Mouse (Mus musculus) spleen, postnatal 36 days (tissue): ENCODE results near the gene Rpgrip1.
"Not testable (repeated sequence)": the region's sequence is repeated elsewhere in the genome, so short reads cannot be mapped to it uniquely, and the experiment has no call there.

Experiments
- DNase-seq, 2 experiments: peaks; one replicate each; pipeline ENCODE4 v3.0.0; 2022; ENCODE audit warnings: low spot score in 2 of 2, mixed read lengths in 1 of 2

The Rpgrip1 gene

DNA sequence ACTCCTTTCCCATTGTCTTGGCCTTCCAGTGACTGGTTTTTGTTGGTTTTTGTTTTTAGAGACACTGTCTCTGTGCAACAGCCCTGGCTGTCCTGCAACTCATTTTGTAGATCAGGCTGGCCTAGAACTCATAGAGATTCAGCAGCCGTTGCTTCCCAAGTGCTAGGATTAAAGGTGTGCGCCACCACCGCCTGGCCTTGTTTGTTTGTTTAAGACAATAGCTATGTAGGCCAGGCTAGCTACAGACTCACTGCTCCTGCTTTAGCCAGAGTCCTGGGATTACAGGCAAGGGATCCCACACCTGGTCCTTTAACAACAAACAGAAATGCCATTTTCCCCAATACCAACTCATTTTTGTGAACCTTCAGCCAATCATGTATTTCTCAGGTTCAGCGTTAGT is at the start of gene Rpgrip1:
Gene Rpgrip1, plus strand, starts transcription at position 359 of the 400 bp plus-strand sequence.
- no peak for DNase-seq

DNA sequence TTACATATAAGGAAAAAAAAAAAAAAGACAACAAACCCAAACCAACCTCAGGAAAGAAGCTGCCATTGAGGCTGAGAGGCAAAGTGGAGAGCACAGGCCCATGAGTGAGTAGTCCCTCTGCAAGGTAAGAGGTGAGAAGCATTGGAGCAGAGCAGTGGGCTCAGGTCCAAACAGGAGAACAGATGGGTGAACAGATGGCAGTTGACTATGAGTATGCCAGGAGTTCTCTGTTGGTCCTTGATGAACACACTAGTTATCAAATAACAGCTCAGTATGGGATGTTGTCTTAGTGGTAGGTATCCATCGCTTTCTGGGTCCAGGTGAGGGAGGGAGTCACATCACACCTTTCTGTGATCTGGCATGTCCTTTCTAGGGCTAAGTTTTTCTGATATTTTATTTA is 49.7 kb upstream of the Rpgrip1 start:
- no peak for DNase-seq

DNA sequence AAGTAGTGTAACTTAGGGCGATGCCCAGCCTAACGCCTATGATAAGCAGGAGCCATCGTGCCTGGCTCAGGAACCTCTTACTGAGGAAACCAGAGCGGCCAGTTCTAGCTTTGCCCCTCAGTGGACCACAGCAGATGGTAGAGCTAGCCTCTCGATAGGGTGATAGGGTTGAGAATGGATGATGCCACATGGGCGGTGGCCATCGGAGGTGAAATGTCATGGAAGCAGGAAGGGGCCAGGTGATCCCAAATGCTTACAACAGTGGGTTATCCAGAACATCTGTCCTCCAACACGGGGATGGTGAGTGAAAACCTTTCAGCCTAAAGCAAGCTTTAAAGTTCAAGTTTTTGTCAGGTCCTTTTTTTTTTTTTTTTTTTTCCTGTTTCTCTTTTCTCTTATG is 48.7 kb upstream of the Rpgrip1 start:
- DNase-seq, result no peak

DNA sequence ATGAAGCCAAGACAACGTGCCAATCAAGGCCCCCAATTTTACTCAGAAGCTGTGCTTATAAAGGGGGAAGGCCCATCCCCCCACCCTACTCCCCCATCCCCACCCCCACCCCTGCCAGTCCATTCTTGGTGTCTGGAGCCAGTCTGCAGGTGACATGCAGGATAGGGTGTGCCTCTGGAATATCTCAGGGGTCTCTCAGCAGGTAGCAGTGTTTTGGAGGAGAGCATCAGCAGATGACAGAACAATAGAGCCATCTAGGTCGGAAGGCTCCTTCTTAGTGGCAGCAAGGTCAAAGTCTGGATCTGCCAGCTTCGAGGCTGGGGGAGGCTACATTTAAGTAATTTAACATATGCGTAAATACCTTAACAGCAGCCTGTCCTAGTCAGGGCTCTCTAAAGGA is 44.4 kb upstream of the Rpgrip1 start:
- DNase-seq, result no peak

DNA sequence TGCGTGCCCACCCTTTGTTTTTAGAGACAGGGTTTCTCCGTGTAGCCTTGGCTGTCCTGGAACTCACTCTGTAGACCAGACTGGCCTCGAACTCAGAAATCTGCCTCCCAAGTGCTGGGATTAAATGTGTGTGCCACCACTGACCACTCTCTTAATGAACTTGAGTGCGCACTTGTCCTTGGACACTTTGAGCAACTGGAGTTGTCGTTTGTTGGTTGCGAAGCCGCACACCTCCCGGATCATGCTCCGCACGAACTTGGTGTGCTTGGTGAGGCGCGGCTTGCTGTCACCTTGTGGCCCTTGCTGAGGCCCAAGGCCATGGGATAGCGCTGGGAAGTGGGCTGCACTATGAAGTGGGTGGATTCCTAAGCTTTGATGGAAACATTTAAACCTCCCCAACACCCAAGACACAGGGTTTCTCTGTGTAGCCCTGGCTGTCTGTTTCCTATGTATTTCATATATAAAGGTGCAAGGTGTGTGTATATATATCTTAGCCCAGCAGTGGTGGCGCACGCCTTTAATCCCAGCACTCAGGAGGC is 38.8 kb upstream of the Rpgrip1 start:
- DNase-seq, result no peak

DNA sequence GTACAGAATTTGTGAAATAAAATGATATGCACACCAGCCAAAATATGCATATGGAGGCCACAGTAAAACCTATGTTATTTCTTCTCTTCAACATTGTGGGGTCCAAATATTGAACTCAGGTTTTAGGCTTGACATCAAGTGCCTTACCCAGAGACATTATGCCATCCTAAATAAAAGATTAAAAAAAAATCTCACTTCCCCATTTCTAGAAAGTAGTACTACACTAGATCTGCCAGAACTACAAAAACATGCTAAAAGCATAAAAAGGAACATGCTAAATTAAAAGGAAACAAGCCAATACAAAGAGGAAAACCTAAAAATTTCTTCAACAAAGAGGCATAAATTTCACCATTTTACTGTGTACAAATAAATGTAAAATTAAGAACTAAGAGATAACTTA is 27.4 kb upstream of the Rpgrip1 start:
- DNase-seq, result no peak

DNA sequence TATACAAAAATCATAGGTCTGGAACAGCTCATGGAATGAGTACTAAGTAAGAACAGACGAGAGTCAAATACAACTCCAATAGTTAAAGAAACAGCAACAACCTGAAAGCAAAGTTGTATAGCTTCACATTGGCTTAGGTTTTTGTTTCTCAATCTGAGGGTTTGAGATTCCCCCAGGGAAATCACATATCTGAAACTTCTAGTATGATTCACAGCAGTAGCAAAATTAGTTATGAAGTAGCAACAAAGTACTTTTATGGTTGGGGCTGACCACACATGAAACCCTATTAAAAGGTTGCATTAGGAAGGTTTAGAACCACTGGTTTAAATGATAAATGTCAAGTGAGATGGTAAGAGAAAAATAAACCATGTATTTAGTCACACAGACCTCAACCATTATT is 16.0 kb upstream of the Rpgrip1 start:
- DNase-seq, result no peak

DNA sequence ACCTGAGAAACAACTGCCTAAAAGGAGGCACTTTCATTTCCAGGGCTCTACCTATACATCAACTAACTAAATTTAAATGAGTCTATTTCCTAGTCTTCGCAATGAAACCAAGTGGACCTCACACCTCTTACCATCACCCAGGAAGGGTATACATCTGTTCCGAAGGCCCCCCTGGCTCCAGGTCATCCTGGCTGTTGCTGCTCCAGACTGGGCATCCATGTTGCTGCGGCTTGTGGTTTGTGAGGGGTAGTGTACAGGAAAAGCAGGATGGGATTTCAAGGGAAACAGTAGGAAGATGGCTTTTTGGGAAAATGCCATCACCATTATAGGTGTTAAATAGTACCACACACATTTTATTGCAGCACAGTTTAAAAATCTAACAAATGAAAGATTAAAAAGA is 13.3 kb upstream of the Rpgrip1 start:
- not testable (repeated sequence) for DNase-seq

DNA sequence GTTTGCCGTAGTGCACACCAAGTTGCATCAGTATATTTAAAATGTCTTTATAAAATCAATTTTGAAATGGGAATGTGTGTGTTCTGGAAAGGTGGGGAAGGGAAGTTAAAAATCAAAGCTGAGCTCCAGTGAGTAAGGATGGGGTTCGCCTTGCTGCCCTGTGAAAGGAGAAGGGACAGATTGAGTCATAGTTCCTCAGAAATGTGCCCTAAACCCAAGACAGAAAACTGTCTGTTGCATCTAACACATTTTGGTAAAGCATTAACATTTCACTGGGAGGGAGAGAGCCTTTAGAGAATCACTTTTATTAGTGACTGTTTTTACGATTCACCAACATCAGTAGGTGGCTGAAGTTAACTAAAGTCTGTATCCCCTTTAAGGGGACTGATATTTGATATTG is 12.1 kb upstream of the Rpgrip1 start:
- DNase-seq, result not testable (repeated sequence)

DNA sequence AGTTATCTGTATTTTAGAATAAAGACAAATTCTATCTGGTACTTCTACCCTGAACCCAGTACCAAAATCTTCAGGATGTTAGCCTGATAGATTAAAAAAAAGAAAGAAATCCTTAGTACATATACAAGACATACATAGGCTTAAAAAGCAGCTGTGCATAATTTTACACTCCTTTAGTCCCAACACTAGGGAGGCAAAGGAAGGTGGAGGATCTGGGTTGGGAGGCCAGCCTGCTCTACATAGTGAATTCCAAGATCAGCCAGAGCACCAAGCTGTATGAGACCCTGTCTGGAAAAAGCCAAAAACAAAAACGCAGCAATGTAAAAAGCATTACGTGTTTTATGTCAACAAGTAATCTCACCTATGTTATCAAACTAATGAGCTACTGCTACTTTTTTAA is 10.9 kb upstream of the Rpgrip1 start:
- no peak for DNase-seq

DNA sequence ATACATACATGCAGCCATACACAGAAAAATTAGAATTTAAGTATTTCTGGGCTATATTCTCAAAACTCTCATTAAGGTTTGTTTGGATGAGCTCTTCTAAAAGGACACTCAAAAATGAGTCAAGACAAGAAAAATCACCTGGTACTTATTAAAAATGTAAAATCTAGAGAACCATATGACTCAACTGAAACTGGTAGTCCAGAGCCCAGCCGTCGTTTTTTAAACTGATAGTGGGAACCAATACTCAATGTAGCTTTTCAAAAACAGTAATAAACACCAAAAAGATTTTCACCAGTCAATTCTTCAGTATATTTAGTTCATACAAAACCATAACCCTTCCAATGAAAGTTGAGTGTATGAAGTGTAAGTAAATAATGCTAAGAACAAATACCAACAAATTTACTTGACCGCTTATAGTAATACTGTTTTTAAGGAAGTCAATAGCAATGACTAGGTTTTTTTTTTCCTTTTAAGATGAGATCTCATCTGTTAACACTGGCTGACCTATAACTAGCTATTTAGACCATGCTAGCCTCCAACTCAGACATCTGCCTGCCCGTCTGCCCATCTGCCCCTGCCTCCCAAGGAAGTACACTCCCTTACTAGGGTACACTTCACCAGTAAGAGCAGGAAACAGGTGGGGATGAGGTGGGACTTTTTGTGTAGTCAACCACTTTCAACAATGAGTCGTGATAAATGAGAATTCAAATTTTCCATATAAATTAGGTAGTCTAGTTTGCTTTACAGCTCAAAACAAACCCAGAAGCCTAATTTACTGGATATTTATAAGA is 10.1 kb upstream of the Rpgrip1 start:
- no peak for DNase-seq

DNA sequence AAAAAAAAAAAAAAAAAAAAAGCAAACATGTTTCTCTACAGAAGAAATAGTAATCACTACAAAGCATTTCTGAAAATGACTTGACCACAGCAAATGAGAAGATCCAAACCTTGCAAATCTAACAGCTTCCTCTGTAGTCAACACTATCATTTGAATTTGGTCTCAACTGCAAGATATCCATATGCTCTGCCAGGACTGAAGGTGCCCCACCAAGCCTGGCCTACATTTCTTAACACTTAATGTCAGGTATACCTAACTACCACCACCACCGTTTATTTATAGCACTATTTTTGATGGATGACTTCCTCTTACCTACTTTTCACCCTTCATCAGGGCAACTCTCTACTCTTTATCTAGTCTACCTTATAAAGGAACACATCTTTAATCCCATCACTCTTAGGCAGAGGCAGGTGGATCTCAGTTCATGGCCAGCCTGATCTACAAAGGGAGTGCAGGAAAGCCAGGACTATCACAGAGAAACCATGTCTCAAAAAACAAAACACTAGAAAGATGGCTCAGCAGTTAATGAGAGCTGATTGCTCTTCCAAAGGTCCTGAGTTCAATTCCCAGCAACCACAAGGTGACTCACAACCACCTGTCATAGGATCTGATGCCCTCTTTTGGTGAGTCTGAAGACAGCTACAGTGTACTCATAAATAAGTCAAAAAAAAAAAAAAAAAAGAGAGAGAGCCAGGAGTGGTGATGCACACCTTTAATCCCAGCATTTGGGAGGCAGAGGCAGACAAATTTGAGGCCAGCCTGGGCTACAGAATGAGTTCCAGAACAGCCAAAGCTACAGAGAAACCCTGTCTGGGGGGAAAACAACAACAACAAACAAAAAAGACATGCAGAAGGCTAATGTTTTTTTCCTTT is 9.0 kb upstream of the Rpgrip1 start:
- DNase-seq, result no peak

DNA sequence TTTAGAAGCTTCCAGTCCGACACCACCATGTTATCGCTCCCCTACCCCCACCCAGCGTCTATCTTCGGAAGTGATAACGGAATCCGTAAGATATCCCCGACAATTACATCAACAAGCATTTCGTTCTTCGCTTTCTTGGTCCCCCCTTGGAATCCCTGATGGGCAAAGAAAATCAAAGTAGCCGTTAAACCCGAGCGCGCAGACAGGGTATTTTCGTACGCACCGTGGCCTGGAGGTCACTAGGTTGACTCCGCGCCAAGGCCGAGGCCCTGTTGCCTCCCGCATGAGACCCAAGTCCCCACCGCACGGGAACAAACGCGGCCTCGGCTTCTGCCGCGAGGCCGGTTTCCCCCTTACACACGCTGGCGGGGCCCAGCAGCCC is 7.0 kb upstream of the Rpgrip1 start:
- peak in 1 of 2 experiments; percentile 42 for DNase-seq

DNA sequence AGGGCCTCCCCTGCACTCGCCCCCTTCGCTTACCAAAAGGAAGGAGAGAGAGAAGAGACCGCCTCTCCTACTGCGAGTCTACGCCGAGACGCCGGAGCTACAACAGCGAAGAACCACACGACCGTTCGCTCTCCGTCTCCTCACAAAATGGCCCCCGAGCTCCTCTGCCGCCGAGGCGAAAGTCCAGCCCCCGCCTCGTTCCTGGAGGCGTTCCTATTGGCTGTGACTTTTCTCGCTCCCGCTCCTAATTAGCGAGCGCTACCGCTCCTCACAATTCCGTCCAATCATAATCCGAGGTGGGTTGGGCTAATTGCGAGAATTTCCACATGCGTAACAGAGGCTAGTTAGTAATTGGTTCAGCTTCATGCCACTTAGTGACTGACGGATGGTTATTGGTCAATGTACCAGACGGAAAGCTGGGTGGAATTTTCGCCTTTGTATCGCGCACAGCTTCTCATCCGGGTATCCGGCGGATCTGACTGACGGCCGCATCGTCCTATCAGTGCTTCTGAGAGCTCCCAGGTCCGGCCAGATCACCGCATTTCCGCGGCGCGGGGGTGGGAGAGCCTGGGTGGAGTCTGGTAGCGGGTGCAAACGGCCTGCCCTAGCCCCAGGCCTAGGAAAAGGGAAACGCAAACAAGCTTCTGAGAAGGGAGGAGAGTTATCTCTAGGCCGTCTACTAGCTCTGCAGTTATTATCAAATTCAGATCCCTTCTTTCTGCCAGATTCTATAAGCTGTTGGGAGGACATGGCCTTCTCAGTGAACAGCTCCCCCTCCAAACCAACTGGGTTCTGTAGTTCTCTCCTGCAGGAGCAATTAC is 6.4 kb upstream of the Rpgrip1 start, which contains the start of gene Hnrnpc:
Gene Hnrnpc, minus strand, starts transcription at position 173 of the 821 bp plus-strand sequence.
- DNase-seq, result peak; percentile 100

DNA sequence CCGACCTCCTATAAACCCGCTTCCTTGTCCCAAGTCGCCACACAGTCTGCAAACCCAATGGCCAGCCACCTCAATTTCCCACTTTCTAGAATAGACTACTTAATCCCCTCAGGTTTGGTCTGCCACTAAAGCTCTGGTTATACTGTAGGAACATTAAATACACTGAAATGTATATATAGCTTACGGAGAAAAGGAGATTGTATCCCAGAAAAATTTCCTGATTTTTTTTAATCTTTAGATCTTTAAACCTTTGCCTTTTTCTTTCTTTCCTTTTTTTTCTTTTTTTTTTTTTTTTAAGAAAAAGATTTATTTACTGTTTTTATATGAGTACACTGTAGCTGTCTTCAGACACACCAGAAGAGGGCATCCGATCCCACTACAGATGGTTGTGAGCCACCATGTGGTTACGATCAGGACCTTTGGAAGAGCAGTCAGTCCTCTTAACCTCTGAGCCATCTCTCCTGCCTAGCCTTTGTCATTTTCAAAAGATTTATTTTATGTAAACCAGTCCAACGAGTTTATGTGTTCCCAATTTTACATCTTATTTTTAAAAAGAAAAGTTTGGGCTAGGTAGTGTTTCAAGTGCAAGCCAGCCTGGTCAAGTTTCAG is 5.7 kb upstream of the Rpgrip1 start:
- no peak for DNase-seq

DNA sequence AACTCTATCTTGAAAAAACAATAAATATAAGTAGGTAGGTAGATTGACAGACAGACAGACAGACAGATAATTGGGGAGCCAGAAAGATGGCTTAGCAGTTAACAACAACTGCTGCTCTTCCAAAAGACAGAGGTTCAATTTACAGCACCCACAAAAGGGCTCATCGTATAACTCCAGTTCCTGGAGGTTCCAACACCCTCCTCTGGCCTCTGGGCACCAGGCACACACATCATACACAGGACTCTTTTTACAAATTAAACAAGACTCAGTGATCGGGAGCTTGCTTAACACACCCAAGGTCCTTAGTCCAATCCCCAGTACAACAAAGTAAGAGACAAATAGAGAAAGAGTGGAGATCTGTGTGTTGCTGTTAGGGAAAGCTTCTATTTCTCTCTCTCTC is 5.2 kb upstream of the Rpgrip1 start:
- no peak for DNase-seq

DNA sequence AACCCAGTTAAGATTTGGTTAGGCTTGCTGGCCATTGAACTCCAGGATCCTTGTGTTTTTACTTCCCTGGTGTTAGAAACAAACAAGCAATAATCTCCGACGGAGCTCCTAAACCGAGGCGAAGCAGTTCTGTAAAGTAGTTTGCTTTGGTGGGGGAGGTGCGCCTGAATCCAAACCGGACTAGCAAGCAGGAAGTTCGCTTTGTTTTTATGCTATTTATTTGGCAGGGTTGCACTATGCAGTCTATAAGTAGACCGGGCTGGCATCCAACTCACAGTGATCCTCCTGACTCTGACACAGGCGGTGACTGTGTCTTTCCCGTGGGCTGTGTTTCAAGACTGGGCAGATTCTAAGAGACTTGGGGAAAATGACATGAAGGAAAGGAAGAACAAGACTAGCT is 3.8 kb upstream of the Rpgrip1 start:
- DNase-seq, result peak in 1 of 2 experiments; percentile 15

DNA sequence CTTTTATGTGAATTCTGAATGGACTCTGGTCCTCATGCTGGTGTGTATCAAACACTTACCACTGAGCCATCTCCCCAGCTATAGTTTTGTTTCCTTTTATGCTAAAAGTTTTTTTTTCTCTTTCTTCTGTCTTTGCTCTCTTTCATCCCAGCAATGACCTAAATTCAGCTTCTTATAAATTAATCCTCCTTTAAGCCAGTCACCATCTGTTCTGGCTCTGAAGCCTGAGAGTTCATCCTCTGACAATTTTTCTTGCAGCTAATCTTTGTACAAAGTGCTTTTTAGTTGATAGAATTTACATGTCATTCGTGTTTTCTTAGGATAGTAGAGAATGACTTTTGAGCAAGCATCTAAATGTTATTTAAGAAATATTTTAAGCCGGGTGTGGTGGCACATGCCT is 2.5 kb upstream of the Rpgrip1 start:
- DNase-seq, result no peak

DNA sequence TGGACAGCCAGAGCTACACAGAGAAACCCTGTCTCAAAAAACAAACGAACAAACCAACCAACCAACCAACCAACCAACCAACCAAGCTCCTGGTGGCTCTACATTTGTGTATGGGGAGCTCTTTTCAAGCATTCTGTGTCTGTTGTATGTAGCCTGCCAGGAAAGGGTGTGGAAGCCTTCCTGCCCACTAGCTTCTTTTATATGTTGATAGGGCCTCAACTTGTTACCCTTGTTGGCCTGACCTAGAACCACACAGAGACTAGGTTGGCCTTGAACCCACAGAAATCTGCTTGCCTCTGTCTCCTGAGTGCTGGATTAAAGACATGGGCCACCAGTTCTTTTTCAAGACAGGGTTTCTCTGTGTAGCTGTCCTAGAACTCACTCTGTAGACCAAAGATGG is 3.6 kb downstream of the Rpgrip1 start:
- no peak for DNase-seq

DNA sequence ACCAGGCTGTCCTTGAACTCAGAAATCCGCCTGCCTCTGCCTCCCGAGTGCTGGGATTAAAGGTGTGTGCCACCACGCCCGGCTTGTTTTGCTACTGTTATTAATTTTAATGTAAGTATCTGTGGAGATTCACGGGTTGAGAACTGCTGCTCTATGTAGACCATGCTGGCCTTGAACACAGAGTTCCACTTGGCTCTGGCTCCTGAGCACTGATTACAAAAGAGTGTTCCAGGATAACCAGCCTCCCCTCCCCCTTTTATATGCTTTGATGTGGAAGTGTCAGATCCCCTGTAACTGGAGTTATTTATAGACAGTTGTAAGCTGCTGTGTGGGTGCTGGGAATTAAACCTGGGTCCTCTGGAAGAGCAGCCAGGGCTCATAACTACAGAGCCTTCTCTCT is 6.7 kb downstream of the Rpgrip1 start:
- no peak for DNase-seq

DNA sequence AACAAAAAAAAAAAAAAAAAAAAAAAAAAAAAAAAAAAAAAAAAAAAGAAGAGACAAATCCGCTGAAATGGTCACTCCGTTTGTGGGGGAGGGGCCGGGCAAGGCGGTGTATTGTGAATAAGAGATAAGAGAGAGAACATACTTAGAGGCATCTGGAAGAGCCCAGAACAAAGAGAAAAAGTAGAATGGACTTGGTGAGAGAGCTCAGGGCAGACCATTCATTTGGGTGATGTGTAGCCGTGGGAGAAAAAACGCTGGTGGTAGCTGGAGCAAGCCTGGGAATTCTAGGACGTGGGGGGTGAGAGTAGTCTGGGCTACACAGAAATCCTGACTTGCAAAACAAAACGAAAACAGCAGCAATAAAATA is 7.9 kb downstream of the Rpgrip1 start:
- no peak for DNase-seq
